Mouse (Mus musculus) spleen, adult 2 months (tissue): ENCODE data around the gene Banf1. TPM values are rescaled to one million over a fixed set of nuclear protein-coding genes. Genes with fewer than 3 reads are reported as not detected.
A peak's percentile ranks its signal among the peaks of the same experiment; 100 is the strongest.

Experiments
- DNase-seq, 2 experiments: peaks; one replicate each; pipeline versions ENCODE4 v3.0.0 to v3.0.0-alpha.2; 2012 to 2021; ENCODE audit warnings: low spot score in 2 of 2, low read depth in 1 of 2
- H3K27ac ChIP-seq: fragments of 200-500 bp; 2 replicates; pipeline ENCODE4 v1.5.1; 2012; ENCODE audit warnings: low read length, inconsistent platforms; ENCODE audit not compliant: insufficient read depth
- H3K27me3 ChIP-seq: fragments of 200-500 bp; 2 replicates; pipeline ENCODE4 v1.6.1; 2012; ENCODE audit warnings: mild to moderate bottlenecking, moderate library complexity, low read length, inconsistent platforms; ENCODE audit not compliant: control insufficient read depth, insufficient read depth
- H3K36me3 ChIP-seq: fragments of 200-500 bp; 2 replicates; pipeline ENCODE4 v1.6.1; 2012; ENCODE audit warnings: mild to moderate bottlenecking, low read length, inconsistent platforms; ENCODE audit not compliant: control insufficient read depth, insufficient read depth
- H3K4me1 ChIP-seq: fragments of 200-500 bp; 2 replicates; pipeline ENCODE4 v1.6.1; 2011; ENCODE audit warnings: inconsistent platforms; ENCODE audit not compliant: control insufficient read depth, insufficient read depth, insufficient read length
- H3K4me3 ChIP-seq: fragments of 200-500 bp; 2 replicates; pipeline ENCODE4 v1.5.1; 2011; ENCODE audit warnings: mild to moderate bottlenecking, inconsistent platforms; ENCODE audit not compliant: insufficient read depth, insufficient read length; ENCODE audit errors: extremely low read depth
- CTCF ChIP-seq: fragments of 200-500 bp; IDR thresholded peaks from 2 replicates; pipeline ENCODE4 v1.5.1; 2011; ENCODE audit warnings: mild to moderate bottlenecking, inconsistent platforms; ENCODE audit not compliant: insufficient read depth, insufficient read length, insufficient replicate concordance; ENCODE audit errors: extremely low read depth
- POLR2A ChIP-seq: fragments of 200-500 bp; IDR thresholded peaks from 2 replicates; pipeline ENCODE4 v1.6.1; 2011; ENCODE audit warnings: low read depth, low read length, inconsistent platforms
- WGBS: fragments of 180-500 bp; shearing (Covaris S2); methylation state at CpG from one replicate; pipeline ENCODE4 v1.1.7; 2018; 5-methylcytosine and 5-hydroxymethylcytosine counted together
- polyA plus RNA-seq: library from polyadenylated mRNA; depleted of rRNA; stranded (reverse); fragments of >200 nt; gene quantifications from 2 replicates; pipeline ENCODE4 v1.2.3, GENCODE M21; 2012

The Banf1 gene
- polyA plus RNA-seq, 1 experiment = 79.8 TPM

DNA sequence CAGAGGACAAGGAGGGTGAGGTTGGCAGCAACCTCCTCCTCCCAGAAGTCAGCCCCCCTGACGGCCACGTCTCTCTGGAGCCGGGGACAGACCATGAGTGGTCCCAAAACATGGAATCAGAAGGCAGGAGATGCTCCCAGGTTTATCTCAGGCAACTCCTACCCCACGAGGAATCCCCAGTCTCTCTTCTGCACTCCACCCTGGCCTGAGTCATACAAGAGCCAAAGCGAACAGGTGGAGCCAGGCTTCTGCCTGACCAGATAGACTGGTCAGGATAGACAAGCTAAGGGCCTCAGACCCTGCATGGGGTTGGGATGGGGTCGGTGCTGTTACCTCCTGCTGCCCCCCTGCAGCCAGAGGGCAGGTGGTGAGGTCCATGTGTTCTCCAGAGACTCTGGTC, 18.9 kb downstream of the Banf1 start:
- no peak for DNase-seq
- 82% methylated on average over 6 of the region's 6 CpGs for WGBS

DNA sequence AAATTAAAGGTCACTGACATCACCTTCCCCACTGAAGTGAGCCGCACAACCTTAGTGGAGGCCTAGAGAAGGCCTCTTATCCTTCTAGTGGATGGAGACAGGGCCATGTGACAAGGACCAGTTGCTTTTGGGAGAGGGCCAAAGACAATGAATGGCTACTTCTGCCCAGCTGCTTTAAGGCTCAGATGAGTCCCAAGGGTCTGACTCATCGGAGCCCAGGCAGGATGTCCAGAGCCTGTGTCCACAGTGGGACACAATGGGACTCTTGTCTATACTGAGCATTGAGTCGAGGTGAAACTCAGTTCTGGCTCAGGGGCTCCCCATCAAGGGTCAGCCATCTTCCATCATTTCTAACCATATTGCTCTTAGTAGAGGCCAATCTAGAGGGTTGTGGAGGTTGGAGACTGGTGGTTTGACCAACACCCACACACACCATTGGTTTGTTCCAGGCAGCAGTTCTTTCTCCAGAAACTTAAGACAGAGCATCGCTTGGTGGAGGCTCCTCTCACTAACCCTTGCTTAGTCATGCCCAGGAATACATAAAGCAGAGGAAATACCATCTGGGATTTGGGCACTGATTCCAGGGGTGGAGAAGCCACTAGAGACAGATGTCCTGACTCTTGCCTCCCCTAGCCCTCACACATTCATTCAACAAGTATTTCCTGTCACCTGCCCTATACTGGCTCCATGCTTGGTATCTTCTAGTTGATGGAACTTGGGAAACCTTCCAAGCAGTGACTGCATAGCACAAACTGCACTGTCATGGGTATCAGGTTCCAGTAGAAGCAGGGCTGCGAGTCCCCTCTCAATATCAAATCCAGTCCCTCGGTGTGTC, 21.5 kb downstream of the Banf1 start:
- Histone ChIP-seq H3K4me3 (no peak overlapping the region), H3K27me3 (no peaks in the 10 kb centered on the region), H3K27ac (no peak overlapping the region), H3K36me3 (no peaks in the 10 kb centered on the region), H3K4me1 (peaks cover 2% of the 10 kb centered on the region)
- WGBS = 78% methylated on average over 6 of the region's 6 CpGs
- DNase-seq = no peak
- TF ChIP-seq CTCF (no peak), POLR2A (no peak)

More for the DNA sequence above, 18.9 kb downstream of the Banf1 start:
- Histone ChIP-seq H3K27ac (no peak overlapping the region), H3K4me3 (no peak overlapping the region), H3K27me3 (no peaks in the 10 kb centered on the region), H3K4me1 (peaks cover 2% of the 10 kb centered on the region), H3K36me3 (no peaks in the 10 kb centered on the region)
- TF ChIP-seq CTCF (no peak), POLR2A (no peak)

DNA sequence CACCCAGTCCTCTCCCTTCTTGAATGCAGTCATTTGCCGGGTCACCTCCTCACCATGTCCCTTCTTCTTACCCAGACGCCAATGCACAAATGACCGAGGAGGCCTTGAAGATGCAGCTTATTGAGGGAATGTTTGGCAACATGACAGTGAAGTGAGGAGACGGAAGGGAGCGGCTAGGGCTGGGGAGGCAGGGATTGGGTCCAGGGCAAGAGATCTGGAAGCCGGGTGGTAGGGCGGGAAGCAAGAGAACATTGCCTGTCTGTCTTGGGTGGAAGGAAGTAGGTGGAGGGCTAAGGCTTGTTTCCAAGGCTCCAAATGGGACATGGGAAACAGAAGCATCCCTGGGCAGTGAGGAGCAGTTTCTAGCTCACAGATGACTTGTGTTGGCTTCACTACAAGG, 25.6 kb downstream of the Banf1 start:
- Histone ChIP-seq H3K27ac (no peak overlapping the region), H3K4me1 (no peaks in the 10 kb centered on the region), H3K36me3 (no peaks in the 10 kb centered on the region), H3K27me3 (no peaks in the 10 kb centered on the region), H3K4me3 (no peak overlapping the region)
- no peak for DNase-seq
- WGBS = 88% methylated on average over 7 of the region's 7 CpGs
- TF ChIP-seq CTCF (no peak), POLR2A (no peak)

DNA sequence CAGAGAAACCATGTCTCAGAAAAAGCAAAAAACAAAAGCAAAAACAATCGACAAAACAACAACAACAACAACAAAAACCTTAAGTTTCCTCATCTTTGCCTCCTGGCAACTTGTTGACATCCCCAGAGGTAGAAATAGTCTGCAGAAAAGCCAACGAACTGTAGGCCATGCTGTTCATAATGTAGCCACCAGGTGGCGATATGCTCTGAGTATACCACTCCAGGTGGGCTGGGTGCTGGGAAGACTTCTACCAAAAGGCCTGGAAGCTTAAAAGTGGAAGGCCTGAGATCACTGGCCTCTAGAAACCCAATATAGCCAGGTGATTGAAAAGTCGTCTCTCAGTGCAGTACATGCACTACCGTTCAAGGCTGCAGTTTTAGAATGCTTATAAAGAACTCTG, 29.0 kb downstream of the Banf1 start:
- TF ChIP-seq POLR2A = no peak
- peak; percentile 66; the same call in 1 of the 2 replicates for TF ChIP-seq CTCF
- 18% methylated on average over 5 of the region's 5 CpGs for WGBS

DNA sequence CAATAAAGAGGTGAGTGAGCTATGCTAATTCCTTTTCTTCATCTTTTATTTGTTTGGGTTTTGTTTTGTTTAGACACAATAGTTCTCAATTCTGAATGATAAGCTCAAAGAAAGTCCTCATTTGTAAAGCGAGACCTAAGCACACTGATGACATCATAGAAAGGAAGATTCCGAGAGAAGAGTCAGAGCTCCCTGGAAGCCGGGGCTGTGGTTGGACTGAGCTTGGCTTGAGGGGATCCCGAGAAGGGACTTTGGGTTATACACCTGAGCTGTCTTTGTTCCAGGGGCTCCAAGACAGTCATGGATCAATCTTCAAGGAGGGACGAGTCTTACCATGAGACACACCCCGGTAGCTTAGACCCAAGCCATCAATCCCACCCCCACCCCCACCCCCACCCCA, 31.5 kb downstream of the Banf1 start, which contains the start of gene Catsper1:
Gene Catsper1, plus strand, starts transcription at position 301 of the 400 bp plus-strand sequence.
- DNase-seq = no peak
- TF ChIP-seq CTCF = no peak
- no peak for TF ChIP-seq POLR2A
- Histone ChIP-seq H3K4me1 (no peaks in the 10 kb centered on the region), H3K27ac (no peak within 1 kb of the TSS), H3K27me3 (no peaks in the 10 kb centered on the region), H3K36me3 (no peaks in the 10 kb centered on the region), H3K4me3 (no peak within 1 kb of the TSS)
- 85% methylated on average over 6 of the region's 6 CpGs for WGBS

More for the DNA sequence above, 29.0 kb downstream of the Banf1 start:
- Histone ChIP-seq H3K4me3 (no peak overlapping the region), H3K27ac (no peak overlapping the region), H3K36me3 (no peaks in the 10 kb centered on the region), H3K4me1 (no peaks in the 10 kb centered on the region), H3K27me3 (no peaks in the 10 kb centered on the region)
- DNase-seq = peak; percentile 47 to 70

DNA sequence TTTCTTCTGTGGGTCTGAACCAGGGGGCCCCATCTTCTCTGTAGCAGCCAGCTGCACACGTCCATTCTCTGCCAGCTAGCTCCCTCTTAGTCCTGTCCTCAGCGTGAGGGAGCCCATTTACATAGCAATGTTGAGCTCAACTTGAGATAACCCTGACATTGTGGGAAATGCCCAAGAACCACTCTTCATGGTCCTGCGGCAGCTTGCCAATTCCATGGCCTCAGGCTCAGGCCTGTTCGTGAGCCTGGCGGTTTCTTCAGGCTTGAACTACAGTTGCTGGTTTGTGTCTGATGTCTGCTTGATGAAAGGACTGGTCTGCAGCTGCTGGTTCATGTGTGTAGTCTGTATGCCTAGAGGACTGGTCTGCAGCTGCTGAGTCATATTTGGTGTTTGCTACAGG, 32.2 kb downstream of the Banf1 start:
- DNase-seq = no peak
- 93% methylated on average over 5 of the region's 5 CpGs for WGBS
- H3K36me3 ChIP-seq = no peaks in the 10 kb centered on the region
- TF ChIP-seq CTCF (no peak), POLR2A (no peak)
- no peak overlapping the region for H3K27ac ChIP-seq
- H3K4me1 ChIP-seq = no peaks in the 10 kb centered on the region
- no peak overlapping the region for H3K4me3 ChIP-seq
- no peaks in the 10 kb centered on the region for H3K27me3 ChIP-seq

DNA sequence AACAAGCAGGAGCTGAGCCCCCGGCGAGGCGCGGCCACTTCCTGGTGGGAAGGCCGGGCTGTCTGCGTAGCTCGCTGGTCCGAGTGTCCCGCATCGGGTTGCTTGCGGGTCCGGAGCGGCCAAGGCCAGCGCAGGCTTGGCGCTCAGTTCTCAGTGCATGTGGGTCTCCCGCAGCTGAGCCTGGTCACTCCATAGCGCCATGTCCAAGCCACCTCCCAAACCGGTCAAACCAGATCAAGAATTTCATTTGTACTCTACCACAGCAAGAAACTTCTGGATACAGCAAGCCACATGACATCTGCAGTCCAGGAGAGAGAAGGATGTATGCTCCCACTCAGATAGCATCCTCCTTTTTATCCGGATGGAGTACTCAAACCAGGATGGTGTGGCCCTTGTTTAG, 39.0 kb downstream of the Banf1 start:
- H3K27ac ChIP-seq = no peak overlapping the region
- no peaks in the 10 kb centered on the region; the same call in 1 of the 2 replicates for H3K4me1 ChIP-seq
- 87% methylated on average over 19 of the region's 19 CpGs for WGBS
- H3K36me3 ChIP-seq = no peaks in the 10 kb centered on the region
- H3K27me3 ChIP-seq = no peaks in the 10 kb centered on the region
- DNase-seq = no peak
- no peak for TF ChIP-seq POLR2A
- no peak overlapping the region for H3K4me3 ChIP-seq
